Mouse (Mus musculus): ENCODE data around the gene E130114P18Rik.

GRCm38 (mm10) chr4:97635296-97635755 is 142.6 kb downstream of the E130114P18Rik start:
- TF ChIP-seq TAL1 (IDR thresholded peaks at IDR 0.05; ENCODE audit: low read length), result no peak
- no peak for TF ChIP-seq GATA1 (IDR thresholded peaks at IDR 0.05; ENCODE audit: low read length)

Data from erythroblast, embryonic 14.5 days (primary cell).